Mouse (Mus musculus): ENCODE measurements around the gene Tubgcp2.

DNA sequence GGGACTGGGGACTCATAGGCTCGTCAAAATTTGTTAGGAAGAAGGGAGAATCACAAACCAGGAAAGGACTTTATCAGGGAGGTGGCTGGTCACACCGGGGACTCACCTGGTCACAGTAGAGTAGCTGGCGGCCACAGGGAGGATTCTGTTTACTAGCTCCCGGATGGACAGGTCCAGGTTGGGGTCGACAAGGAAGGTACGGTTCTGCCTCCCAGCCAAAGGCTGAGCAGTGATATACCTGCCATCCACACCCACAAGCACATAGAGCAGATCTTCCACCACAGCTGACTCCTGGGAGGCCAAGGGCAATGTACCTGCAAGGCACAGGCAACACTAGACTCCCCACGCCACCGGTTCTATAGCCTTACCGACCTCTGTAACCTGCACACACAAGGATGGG is 28.7 kb downstream of the Tubgcp2 start:
- TF ChIP-seq GATA1 (IDR thresholded peaks at IDR 0.05; ENCODE audit: borderline replicate concordance, low read length): no peak
- no peak for TF ChIP-seq CTCF (IDR thresholded peaks at IDR 0.05; ENCODE audit: low read depth, low read length)
- no peak for TF ChIP-seq TAL1 (conservative IDR thresholded peaks at IDR 0.05; ENCODE audit: low read depth, low read length)
- no peak for TF ChIP-seq POLR2AphosphoS5 (IDR thresholded peaks at IDR 0.05; ENCODE audit: insufficient replicate concordance, low read depth, low read length)
- no peak for TF ChIP-seq GATA2 (IDR thresholded peaks at IDR 0.05; ENCODE audit: borderline replicate concordance, low read depth, low read length)

All from G1E (cell line).